Mouse (Mus musculus): ENCODE results near the gene Adam15. TPM values are rescaled to one million over a fixed set of nuclear protein-coding genes. Genes with fewer than 3 reads are reported as not detected.

Gene Adam15
- polyA plus RNA-seq, 1 experiment from 2014 or later, result 41.5 TPM

- WGBS, result 90% methylated on average over 7 of the region's 7 CpGs
- H3K4me3 ChIP-seq, result no peak within 1 kb of the TSS
- H3K27ac ChIP-seq, result no peak within 1 kb of the TSS
- H3K9me3 ChIP-seq, result no peaks in the 10 kb centered on the region
- no peaks in the 10 kb centered on the region for H3K36me3 ChIP-seq
- H3K9ac ChIP-seq, result no peak within 1 kb of the TSS
- no peak within 1 kb of the TSS for H3K4me2 ChIP-seq
- peaks cover 14% of the 10 kb centered on the region; the same call in 1 of the 2 replicates for H3K27me3 ChIP-seq
- no peak for ATAC-seq (ENCODE audit: low FRiP score)
- H3K4me1 ChIP-seq (replicated peaks), result no peaks in the 10 kb centered on the region
Measured at GRCm38 (mm10) chr3:89361675-89362074, 11.9 kb upstream of the Adam15 start, which contains the start of gene Dcst2. Gene Dcst2, plus strand, starts transcription at chr3:89361975.

GRCm38 (mm10) chr3:89360237-89360636 is 10.4 kb upstream of the Adam15 start:
- Histone ChIP-seq H3K9me3 (no peaks in the 10 kb centered on the region), H3K36me3 (no peaks in the 10 kb centered on the region), H3K4me2 (no peak overlapping the region), H3K4me3 (no peak overlapping the region), H3K4me1 (replicated peaks) (no peaks in the 10 kb centered on the region), H3K9ac (no peak overlapping the region), H3K27ac (no peak overlapping the region), H3K27me3 (peaks cover 20% of the 10 kb centered on the region; the same call in 1 of the 2 replicates)
- 81% methylated on average over 3 of the region's 3 CpGs for WGBS
- ATAC-seq (ENCODE audit: low FRiP score), result no peak

GRCm38 (mm10) chr3:89359630-89360029 is 9.8 kb upstream of the Adam15 start:
- no peaks in the 10 kb centered on the region for H3K9me3 ChIP-seq
- H3K27me3 ChIP-seq, result peaks cover 20% of the 10 kb centered on the region; the same call in 1 of the 2 replicates
- H3K9ac ChIP-seq, result no peak overlapping the region
- no peaks in the 10 kb centered on the region for H3K36me3 ChIP-seq
- H3K27ac ChIP-seq, result no peak overlapping the region
- no peak overlapping the region for H3K4me2 ChIP-seq
- no peak for ATAC-seq (ENCODE audit: low FRiP score)
- WGBS, result 60% methylated on average over 6 of the region's 6 CpGs
- no peak overlapping the region for H3K4me3 ChIP-seq
- H3K4me1 ChIP-seq (replicated peaks), result peaks cover 3% of the 10 kb centered on the region

- H3K4me1 ChIP-seq (replicated peaks), result peaks cover 3% of the 10 kb centered on the region
- H3K36me3 ChIP-seq, result no peaks in the 10 kb centered on the region
- WGBS, result 81% methylated on average over 9 of the region's 9 CpGs
- H3K9ac ChIP-seq, result no peak overlapping the region
- no peak overlapping the region for H3K27ac ChIP-seq
- ATAC-seq (ENCODE audit: low FRiP score), result no peak
- H3K4me2 ChIP-seq, result no peak overlapping the region
- no peaks in the 10 kb centered on the region for H3K9me3 ChIP-seq
- peaks cover 43% of the 10 kb centered on the region for H3K27me3 ChIP-seq
- H3K4me3 ChIP-seq, result no peak overlapping the region
Measured at GRCm38 (mm10) chr3:89356029-89356428, 6.2 kb upstream of the Adam15 start.

- Histone ChIP-seq H3K27ac (no peak overlapping the region), H3K9ac (no peak overlapping the region), H3K4me3 (no peak overlapping the region), H3K9me3 (no peaks in the 10 kb centered on the region), H3K27me3 (peaks cover 47% of the 10 kb centered on the region), H3K4me2 (no peak overlapping the region), H3K4me1 (replicated peaks) (peaks cover 6% of the 10 kb centered on the region), H3K36me3 (no peaks in the 10 kb centered on the region)
- no peak for ATAC-seq (ENCODE audit: low FRiP score)
- 71% methylated on average over 6 of the region's 6 CpGs for WGBS
Measured at GRCm38 (mm10) chr3:89355512-89355902, 5.7 kb upstream of the Adam15 start.

GRCm38 (mm10) chr3:89354816-89355511 is 5.2 kb upstream of the Adam15 start:
- no peak overlapping the region for H3K4me3 ChIP-seq
- peak; percentile 26; the same call in 1 of the 2 replicates for ATAC-seq (ENCODE audit: low FRiP score)
- H3K4me2 ChIP-seq, result no peak overlapping the region
- H3K27ac ChIP-seq, result no peak overlapping the region
- no peak overlapping the region for H3K9ac ChIP-seq
- peaks cover 50% of the 10 kb centered on the region for H3K27me3 ChIP-seq
- H3K4me1 ChIP-seq (replicated peaks), result peaks cover 11% of the 10 kb centered on the region
- no peaks in the 10 kb centered on the region for H3K36me3 ChIP-seq
- WGBS, result 20% methylated on average over 5 of the region's 5 CpGs
- no peaks in the 10 kb centered on the region for H3K9me3 ChIP-seq

GRCm38 (mm10) chr3:89351271-89351670 is 1.5 kb upstream of the Adam15 start:
- peaks cover 27% of the 10 kb centered on the region for H3K4me1 ChIP-seq (replicated peaks)
- H3K4me2 ChIP-seq, result no peak overlapping the region
- H3K36me3 ChIP-seq, result peaks cover 4% of the 10 kb centered on the region; the same call in 1 of the 2 replicates
- no peaks in the 10 kb centered on the region for H3K9me3 ChIP-seq
- H3K27ac ChIP-seq, result no peak overlapping the region
- 65% methylated on average over 5 of the region's 5 CpGs for WGBS
- no peak overlapping the region for H3K9ac ChIP-seq
- no peak for ATAC-seq (ENCODE audit: low FRiP score)
- H3K4me3 ChIP-seq, result no peak overlapping the region
- H3K27me3 ChIP-seq, result peaks cover 59% of the 10 kb centered on the region

GRCm38 (mm10) chr3:89348911-89349868 is 606 bp downstream of the Adam15 start:
- peak overlapping the region; percentile 91 for H3K4me2 ChIP-seq
- peak overlapping the region; percentile 61 for H3K4me3 ChIP-seq
- no peaks in the 10 kb centered on the region for H3K9me3 ChIP-seq
- peaks cover 50% of the 10 kb centered on the region for H3K27me3 ChIP-seq
- peak overlapping the region; percentile 82 for H3K9ac ChIP-seq
- peak overlapping the region; percentile 90; the same call in 1 of the 2 replicates for H3K27ac ChIP-seq
- H3K4me1 ChIP-seq (replicated peaks), result peaks cover 25% of the 10 kb centered on the region
- peaks cover 20% of the 10 kb centered on the region for H3K36me3 ChIP-seq
- WGBS, result 1% methylated on average over 38 of the region's 38 CpGs
- ATAC-seq (ENCODE audit: low FRiP score), result peak; percentile 43

- Histone ChIP-seq H3K27ac (no peak overlapping the region), H3K9me3 (no peaks in the 10 kb centered on the region), H3K4me1 (replicated peaks) (peaks cover 25% of the 10 kb centered on the region), H3K36me3 (peaks cover 30% of the 10 kb centered on the region), H3K4me2 (no peak overlapping the region), H3K9ac (0 out of 2 replicates have a peak overlapping the region, but pooled peaks have one; percentile 82), H3K4me3 (no peak overlapping the region), H3K27me3 (peaks cover 44% of the 10 kb centered on the region)
- ATAC-seq (ENCODE audit: low FRiP score), result no peak
- WGBS, result 58% methylated on average over 1 of the region's 1 CpGs
Measured at GRCm38 (mm10) chr3:89347916-89348315, 1.9 kb downstream of the Adam15 start.

GRCm38 (mm10) chr3:89346815-89347540 is 2.8 kb downstream of the Adam15 start:
- no peak overlapping the region for H3K4me3 ChIP-seq
- H3K4me1 ChIP-seq (replicated peaks), result peaks cover 26% of the 10 kb centered on the region
- H3K4me2 ChIP-seq, result no peak overlapping the region
- ATAC-seq (ENCODE audit: low FRiP score), result no peak
- H3K9ac ChIP-seq, result no peak overlapping the region
- 84% methylated on average over 10 of the region's 10 CpGs for WGBS
- H3K9me3 ChIP-seq, result no peaks in the 10 kb centered on the region
- peaks cover 30% of the 10 kb centered on the region for H3K36me3 ChIP-seq
- no peak overlapping the region for H3K27ac ChIP-seq
- peaks cover 36% of the 10 kb centered on the region for H3K27me3 ChIP-seq

- ATAC-seq (ENCODE audit: low FRiP score), result no peak
- Histone ChIP-seq H3K4me3 (no peak overlapping the region), H3K4me1 (replicated peaks) (peaks cover 35% of the 10 kb centered on the region), H3K27me3 (peaks cover 14% of the 10 kb centered on the region), H3K9ac (0 out of 2 replicates have a peak overlapping the region, but pooled peaks have one; percentile 39), H3K36me3 (peaks cover 30% of the 10 kb centered on the region), H3K27ac (no peak overlapping the region), H3K4me2 (no peak overlapping the region), H3K9me3 (no peaks in the 10 kb centered on the region)
- 90% methylated on average over 7 of the region's 7 CpGs for WGBS
Measured at GRCm38 (mm10) chr3:89343279-89343678, 6.5 kb downstream of the Adam15 start.

GRCm38 (mm10) chr3:89341794-89342193 is 8.0 kb downstream of the Adam15 start:
- Histone ChIP-seq H3K4me3 (no peak overlapping the region), H3K36me3 (peaks cover 30% of the 10 kb centered on the region), H3K4me1 (replicated peaks) (peaks cover 47% of the 10 kb centered on the region), H3K27ac (no peak overlapping the region), H3K27me3 (peaks cover 1% of the 10 kb centered on the region; the same call in 1 of the 2 replicates), H3K9ac (peak overlapping the region; percentile 63), H3K4me2 (no peak overlapping the region), H3K9me3 (no peaks in the 10 kb centered on the region)
- WGBS, result 83% methylated on average over 4 of the region's 4 CpGs
- no peak for ATAC-seq (ENCODE audit: low FRiP score)
